ENCODE assay signal across 9 mouse cellular contexts in the genomic region with DNA sequence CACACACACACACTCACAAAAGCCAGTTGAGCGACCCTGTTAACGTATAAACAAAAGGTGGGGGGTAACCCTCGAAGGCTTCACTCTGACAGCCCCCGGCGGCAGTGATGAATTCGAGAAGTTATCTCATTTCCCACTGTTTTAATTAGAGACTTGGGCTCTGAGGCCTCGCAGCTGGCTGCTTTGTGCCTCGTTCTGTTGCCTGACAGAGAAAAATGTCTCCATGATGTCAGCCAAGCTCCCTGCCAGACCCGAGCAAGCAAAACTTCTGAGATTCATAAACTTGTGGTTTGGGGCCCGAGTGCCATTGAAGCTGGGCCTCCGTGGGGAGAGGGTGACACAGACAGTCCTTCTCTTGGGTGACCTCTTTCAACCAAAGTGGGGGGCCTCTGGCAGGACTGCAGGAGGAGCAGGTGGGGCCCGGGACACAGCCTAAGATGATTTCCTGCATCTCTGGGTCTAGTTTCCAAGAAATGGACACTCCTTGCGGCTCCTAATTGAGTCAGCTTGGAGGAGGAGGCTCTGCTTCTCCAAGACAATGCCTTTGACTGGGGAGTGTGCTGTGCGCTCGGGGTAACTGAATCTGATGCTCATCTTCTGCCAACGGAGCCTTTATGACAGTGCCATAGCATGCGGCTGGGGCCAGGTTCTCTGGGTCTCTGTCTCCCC.
DNase-seq lines count a peak whose midpoint lies in the region; ATAC-seq and TF ChIP-seq lines count a peak whose summit lies in the region.
"Had no signal": no experiment of that assay in that cellular context is flagged by ENCODE, and none has a peak within 500 bp of the region (broad histone marks: within the 10 kb centered on the region; RNA-seq: fewer than 3 reads in every experiment).

No protein-coding gene starts in this region.

- H3K9ac ChIP-seq in lung, embryonic 14.5 days: no peak overlapping the region
- no peak overlapping the region for H3K9ac ChIP-seq in embryonic facial prominence, embryonic 12.5 days
- H3K9ac ChIP-seq in hindbrain, embryonic 15.5 days: no peak overlapping the region
- H3K9ac ChIP-seq: limb, embryonic 12.5 days had no signal

- H3K9me3 ChIP-seq in lung, embryonic 14.5 days (ENCODE audit: low read depth, low read length): peaks cover 5% of the 10 kb centered on the region; the same call in 1 of the 2 replicates
- no peaks in the 10 kb centered on the region for H3K9me3 ChIP-seq in embryonic facial prominence, embryonic 12.5 days
- 0 out of 2 replicates have a peak, but pooled peaks cover 4% of the 10 kb centered on the region for H3K9me3 ChIP-seq in hindbrain, embryonic 15.5 days

- DNase-seq in lung, embryonic 14.5 days: peak; percentile 93
- no peak for DNase-seq in lung, adult 18-20 months
- peak; percentile 73 for DNase-seq in lung, postnatal 10 days
- no peak for DNase-seq in left cerebral cortex, adult 18-20 months (ENCODE audit: low spot score in 2 of 2)
- DNase-seq in cerebellum, adult 11 months: no peak
- DNase-seq: cerebellum, adult 11-12 months had no signal

- no peaks in the 10 kb centered on the region for H3K36me3 ChIP-seq in lung, embryonic 14.5 days (ENCODE audit: insufficient read depth)
- no peaks in the 10 kb centered on the region for H3K36me3 ChIP-seq in embryonic facial prominence, embryonic 12.5 days
- H3K36me3 ChIP-seq in hindbrain, embryonic 15.5 days: no peaks in the 10 kb centered on the region
- H3K36me3 ChIP-seq: limb, embryonic 12.5 days had no signal

- H3K4me1 ChIP-seq in lung, embryonic 14.5 days (ENCODE audit: insufficient read depth): peaks cover 10% of the 10 kb centered on the region; the same call in 1 of the 2 replicates
- peaks cover 13% of the 10 kb centered on the region for H3K4me1 ChIP-seq in embryonic facial prominence, embryonic 12.5 days
- H3K4me1 ChIP-seq in hindbrain, embryonic 15.5 days (replicated peaks): peaks cover 15% of the 10 kb centered on the region

- TF ChIP-seq CTCF in lung, embryonic 14.5 days (IDR thresholded peaks at IDR 0.05; ENCODE audit: low read depth): no peak

- H3K27me3 ChIP-seq in lung, embryonic 14.5 days (ENCODE audit: insufficient read depth, low read length): no peaks in the 10 kb centered on the region
- no peaks in the 10 kb centered on the region for H3K27me3 ChIP-seq in embryonic facial prominence, embryonic 12.5 days
- H3K27me3 ChIP-seq in hindbrain, embryonic 15.5 days: no peaks in the 10 kb centered on the region

- no peak overlapping the region for H3K4me3 ChIP-seq in lung, embryonic 14.5 days (ENCODE audit: low read depth, low read length)
- no peak overlapping the region for H3K4me3 ChIP-seq in embryonic facial prominence, embryonic 12.5 days
- H3K4me3 ChIP-seq in hindbrain, embryonic 15.5 days: no peak overlapping the region
- H3K4me3 ChIP-seq: limb, embryonic 12.5 days had no signal

- WGBS in lung, embryonic 14.5 days: 21% methylated on average over 17 of the region's 17 CpGs
- 48% methylated on average over 17 of the region's 17 CpGs for WGBS in embryonic facial prominence, embryonic 12.5 days
- 40% methylated on average over 17 of the region's 17 CpGs for WGBS in hindbrain, embryonic 15.5 days

- H3K27ac ChIP-seq in lung, embryonic 14.5 days (ENCODE audit: low read depth): peak overlapping the region; percentile 85
- peak overlapping the region; percentile 63; the same call in 1 of the 2 replicates for H3K27ac ChIP-seq in embryonic facial prominence, embryonic 12.5 days
- 0 out of 2 replicates have a peak overlapping the region, but pooled peaks have one; percentile 27 for H3K27ac ChIP-seq in hindbrain, embryonic 15.5 days (replicated peaks)
- H3K27ac ChIP-seq: limb, embryonic 12.5 days had no signal

- peak; percentile 79 for ATAC-seq in lung, embryonic 14.5 days (ENCODE audit: insufficient read depth)
- ATAC-seq in embryonic facial prominence, embryonic 12.5 days (ENCODE audit: insufficient number of reproducible peaks, insufficient read depth, low FRiP score, low TSS enrichment): no peak
- ATAC-seq in hindbrain, embryonic 15.5 days (ENCODE audit: low FRiP score, low read depth): no peak

- peak overlapping the region; percentile 31 for H3K4me2 ChIP-seq in lung, embryonic 14.5 days
- H3K4me2 ChIP-seq in embryonic facial prominence, embryonic 12.5 days (replicated peaks): no peak overlapping the region
- no peak overlapping the region for H3K4me2 ChIP-seq in hindbrain, embryonic 15.5 days
- H3K4me2 ChIP-seq: limb, embryonic 12.5 days had no signal

Comparison
In these comparisons a context has a peak if more than half of its experiments do, and no peak if none do; other contexts are left out.
1. DNase-seq: peak in lung, embryonic 14.5 days (single experiment) and lung, postnatal 10 days (single experiment); none in lung, adult 18-20 months (0 of 2), left cerebral cortex, adult 18-20 months (0 of 2) and cerebellum, adult 11 months (single experiment).
2. H3K27ac ChIP-seq: peak in every context shown above with its lines; median percentile 85 in lung, embryonic 14.5 days; 63 in embryonic facial prominence, embryonic 12.5 days; 27 in hindbrain, embryonic 15.5 days.